Mouse (Mus musculus) midbrain, embryonic 16.5 days (tissue): ENCODE measurements around the gene Cemip. TPM values are rescaled to one million over a fixed set of nuclear protein-coding genes. Genes with fewer than 3 reads are reported as not detected.

Source experiments
- ATAC-seq: fragments of 200-750 bp; cut with Nextera tagmentation; 2 replicates; pipeline ENCODE4 v1.8.0; 2017; ENCODE audit warnings: moderate TSS enrichment
- H3K27ac ChIP-seq: fragments of 300-500 bp; sonication (generic); 2 replicates; pipeline ENCODE4 v1.5.1; 2014; ENCODE audit warnings: mild to moderate bottlenecking, low read length, mixed read lengths
- H3K27me3 ChIP-seq: fragments of 300-500 bp; sonication (generic); 2 replicates; pipeline ENCODE4 v1.6.1; 2014; ENCODE audit warnings: low read depth, low read length, mixed read lengths; ENCODE audit not compliant: control insufficient read depth, insufficient read depth
- H3K36me3 ChIP-seq: fragments of 300-500 bp; sonication (generic); 2 replicates; pipeline ENCODE4 v1.6.1; 2014; ENCODE audit warnings: mild to moderate bottlenecking, low read length, moderate library complexity, mixed read lengths; ENCODE audit not compliant: control insufficient read depth, insufficient read depth
- H3K4me1 ChIP-seq: fragments of 300-500 bp; sonication (generic); 2 replicates; pipeline ENCODE4 v1.6.1; 2014; ENCODE audit warnings: mild to moderate bottlenecking, low read length, mixed read lengths; ENCODE audit not compliant: control insufficient read depth, insufficient read depth
- H3K4me2 ChIP-seq: fragments of 300-500 bp; sonication (generic); 2 replicates; pipeline ENCODE4 v1.6.1; 2014; ENCODE audit warnings: mild to moderate bottlenecking, low read length, mixed read lengths
- H3K4me3 ChIP-seq: fragments of 300-500 bp; sonication (generic); 2 replicates; pipeline ENCODE4 v1.5.1; 2014; ENCODE audit warnings: low read depth, mild to moderate bottlenecking, low read length, moderate library complexity, mixed read lengths
- H3K9ac ChIP-seq: fragments of 300-500 bp; sonication (generic); 2 replicates; pipeline ENCODE4 v1.6.1; 2014; ENCODE audit warnings: low read depth, low read length, mixed read lengths
- H3K9me3 ChIP-seq: fragments of 300-500 bp; sonication (generic); replicated peaks from 2 replicates; pipeline ENCODE4 v1.6.1; 2014; ENCODE audit warnings: mild to moderate bottlenecking, low read length, mixed read lengths; ENCODE audit not compliant: control insufficient read depth, poor library complexity, severe bottlenecking
- whole genome bisulfite sequencing: fragments of 180-500 bp; shearing (Covaris S2); extraction: QIAGEN DNeasy Blood & Tissue Kit; methylation state at CpG from one replicate; pipeline ENCODE4 v1.1.7; 2014; 5-methylcytosine and 5-hydroxymethylcytosine counted together
- polyA plus RNA-seq: library from polyadenylated mRNA; unstranded; fragments of >200 nt; fragmentation: Nextera tagmentation; extraction: Ambion mirVana; gene quantifications from 2 replicates; pipeline ENCODE4 v1.2.1, GENCODE M21; 2015

Cemip gene
- polyA plus RNA-seq, 1 experiment from 2014 or later = 0.75 TPM

- WGBS = 98% methylated on average over 3 of the region's 3 CpGs
- H3K9me3 ChIP-seq = no peaks in the 10 kb centered on the region
- no peak overlapping the region for H3K4me2 ChIP-seq
- H3K36me3 ChIP-seq = no peaks in the 10 kb centered on the region; the same call in 1 of the 2 replicates
- ATAC-seq = no peak
- H3K9ac ChIP-seq = no peak overlapping the region
- H3K27ac ChIP-seq = no peak overlapping the region
- no peak overlapping the region for H3K4me3 ChIP-seq
- H3K27me3 ChIP-seq = no peaks in the 10 kb centered on the region
- H3K4me1 ChIP-seq = no peaks in the 10 kb centered on the region
Measured at GRCm38 (mm10) chr7:83904831-83905230, 181.5 kb downstream of the Cemip start.

GRCm38 (mm10) chr7:83902296-83903145 is 183.8 kb downstream of the Cemip start:
- Histone ChIP-seq H3K9me3 (no peaks in the 10 kb centered on the region), H3K36me3 (peaks cover 18% of the 10 kb centered on the region), H3K27me3 (no peaks in the 10 kb centered on the region), H3K9ac (no peak overlapping the region), H3K4me2 (no peak overlapping the region), H3K4me3 (no peak overlapping the region), H3K27ac (no peak overlapping the region), H3K4me1 (no peaks in the 10 kb centered on the region)
- WGBS = 83% methylated on average over 5 of the region's 5 CpGs
- ATAC-seq = no peak

GRCm38 (mm10) chr7:83901425-83901824 is 184.9 kb downstream of the Cemip start:
- no peaks in the 10 kb centered on the region for H3K27me3 ChIP-seq
- no peaks in the 10 kb centered on the region for H3K9me3 ChIP-seq
- H3K4me3 ChIP-seq = no peak overlapping the region
- ATAC-seq = no peak
- peaks cover 20% of the 10 kb centered on the region for H3K36me3 ChIP-seq
- H3K4me2 ChIP-seq = no peak overlapping the region
- WGBS = 89% methylated on average over 4 of the region's 4 CpGs
- H3K4me1 ChIP-seq = no peaks in the 10 kb centered on the region
- no peak overlapping the region for H3K27ac ChIP-seq
- no peak overlapping the region for H3K9ac ChIP-seq

- H3K4me3 ChIP-seq = no peak overlapping the region
- H3K27me3 ChIP-seq = no peaks in the 10 kb centered on the region
- peaks cover 23% of the 10 kb centered on the region for H3K36me3 ChIP-seq
- ATAC-seq = no peak
- no peaks in the 10 kb centered on the region for H3K9me3 ChIP-seq
- no peak overlapping the region for H3K4me2 ChIP-seq
- no peak overlapping the region for H3K27ac ChIP-seq
- 75% methylated on average over 3 of the region's 3 CpGs for WGBS
- H3K4me1 ChIP-seq = no peaks in the 10 kb centered on the region
- no peak overlapping the region for H3K9ac ChIP-seq
Measured at GRCm38 (mm10) chr7:83900519-83900918, 185.8 kb downstream of the Cemip start.

GRCm38 (mm10) chr7:83898267-83898666 is 188.0 kb downstream of the Cemip start:
- H3K9ac ChIP-seq = no peak overlapping the region
- ATAC-seq = no peak
- H3K4me2 ChIP-seq = no peak overlapping the region
- H3K27me3 ChIP-seq = no peaks in the 10 kb centered on the region
- 93% methylated on average over 11 of the region's 11 CpGs for WGBS
- H3K27ac ChIP-seq = no peak overlapping the region
- H3K36me3 ChIP-seq = peaks cover 24% of the 10 kb centered on the region
- no peaks in the 10 kb centered on the region for H3K9me3 ChIP-seq
- H3K4me3 ChIP-seq = no peak overlapping the region
- H3K4me1 ChIP-seq = peaks cover 14% of the 10 kb centered on the region

- Histone ChIP-seq H3K4me1 (peaks cover 20% of the 10 kb centered on the region), H3K4me2 (no peak overlapping the region), H3K9me3 (no peaks in the 10 kb centered on the region), H3K27ac (no peak overlapping the region), H3K36me3 (peaks cover 24% of the 10 kb centered on the region), H3K4me3 (no peak overlapping the region), H3K9ac (no peak overlapping the region), H3K27me3 (no peaks in the 10 kb centered on the region)
- ATAC-seq = no peak
- 97% methylated on average over 5 of the region's 5 CpGs for WGBS
Measured at GRCm38 (mm10) chr7:83896077-83896740, 190.1 kb downstream of the Cemip start.

- Histone ChIP-seq H3K4me2 (no peak overlapping the region), H3K4me3 (no peak overlapping the region), H3K27me3 (no peaks in the 10 kb centered on the region), H3K36me3 (peaks cover 21% of the 10 kb centered on the region), H3K4me1 (peaks cover 20% of the 10 kb centered on the region), H3K27ac (no peak overlapping the region), H3K9me3 (no peaks in the 10 kb centered on the region), H3K9ac (no peak overlapping the region)
- ATAC-seq = no peak
- 95% methylated on average over 1 of the region's 1 CpGs for WGBS
Measured at GRCm38 (mm10) chr7:83894348-83894747, 192.0 kb downstream of the Cemip start.

- H3K27ac ChIP-seq = peak overlapping the region; percentile 86
- peak; percentile 78; the same call in 1 of the 2 replicates for ATAC-seq
- WGBS = under 1% methylated on average over 21 of the region's 21 CpGs
Measured at GRCm38 (mm10) chr7:83892333-83892669, 194.0 kb downstream of the Cemip start.

More at GRCm38 (mm10) chr7:83892333-83892669, 194.0 kb downstream of the Cemip start:
- peak overlapping the region; percentile 81 for H3K4me2 ChIP-seq
- no peaks in the 10 kb centered on the region for H3K9me3 ChIP-seq
- peak overlapping the region; percentile 68 for H3K4me3 ChIP-seq
- 0 out of 2 replicates have a peak, but pooled peaks cover 4% of the 10 kb centered on the region for H3K36me3 ChIP-seq
- H3K4me1 ChIP-seq = peaks cover 20% of the 10 kb centered on the region
- H3K27me3 ChIP-seq = no peaks in the 10 kb centered on the region
- H3K9ac ChIP-seq = peak overlapping the region; percentile 73
